Mouse (Mus musculus) spleen, adult 2 months (tissue): ENCODE data around the gene Tmem19. TPM values are rescaled to one million over a fixed set of nuclear protein-coding genes. Genes with fewer than 3 reads are reported as not detected.

Experiments used
- DNase-seq, 2 experiments: peaks; one replicate each; pipeline versions ENCODE4 v3.0.0 to v3.0.0-alpha.2; 2012 to 2021; ENCODE audit warnings: low spot score in 2 of 2, low read depth in 1 of 2
- H3K27ac ChIP-seq: fragments of 200-500 bp; 2 replicates; pipeline ENCODE4 v1.5.1; 2012; ENCODE audit warnings: low read length, inconsistent platforms; ENCODE audit not compliant: insufficient read depth
- H3K27me3 ChIP-seq: fragments of 200-500 bp; 2 replicates; pipeline ENCODE4 v1.6.1; 2012; ENCODE audit warnings: mild to moderate bottlenecking, moderate library complexity, low read length, inconsistent platforms; ENCODE audit not compliant: control insufficient read depth, insufficient read depth
- H3K36me3 ChIP-seq: fragments of 200-500 bp; 2 replicates; pipeline ENCODE4 v1.6.1; 2012; ENCODE audit warnings: mild to moderate bottlenecking, low read length, inconsistent platforms; ENCODE audit not compliant: control insufficient read depth, insufficient read depth
- H3K4me1 ChIP-seq: fragments of 200-500 bp; 2 replicates; pipeline ENCODE4 v1.6.1; 2011; ENCODE audit warnings: inconsistent platforms; ENCODE audit not compliant: control insufficient read depth, insufficient read depth, insufficient read length
- H3K4me3 ChIP-seq: fragments of 200-500 bp; 2 replicates; pipeline ENCODE4 v1.5.1; 2011; ENCODE audit warnings: mild to moderate bottlenecking, inconsistent platforms; ENCODE audit not compliant: insufficient read depth, insufficient read length; ENCODE audit errors: extremely low read depth
- CTCF ChIP-seq: fragments of 200-500 bp; IDR thresholded peaks from 2 replicates; pipeline ENCODE4 v1.5.1; 2011; ENCODE audit warnings: mild to moderate bottlenecking, inconsistent platforms; ENCODE audit not compliant: insufficient read depth, insufficient read length, insufficient replicate concordance; ENCODE audit errors: extremely low read depth
- POLR2A ChIP-seq: fragments of 200-500 bp; IDR thresholded peaks from 2 replicates; pipeline ENCODE4 v1.6.1; 2011; ENCODE audit warnings: low read depth, low read length, inconsistent platforms
- WGBS: fragments of 180-500 bp; shearing (Covaris S2); methylation state at CpG from one replicate; pipeline ENCODE4 v1.1.7; 2018; 5-methylcytosine and 5-hydroxymethylcytosine counted together
- polyA plus RNA-seq: library from polyadenylated mRNA; depleted of rRNA; stranded (reverse); fragments of >200 nt; gene quantifications from 2 replicates; pipeline ENCODE4 v1.2.3, GENCODE M21; 2012

The Tmem19 gene
- polyA plus RNA-seq, 1 experiment: 10.4 TPM

GRCm38 (mm10) chr10:115359066-115359465 lies 3.2 kb downstream of the Tmem19 start:
- TF ChIP-seq CTCF: no peak
- TF ChIP-seq POLR2A: no peak
- 92% methylated on average over 7 of the region's 7 CpGs for WGBS
- DNase-seq: no peak
- peaks cover 10% of the 10 kb centered on the region for H3K36me3 ChIP-seq
- no peak overlapping the region for H3K27ac ChIP-seq
- no peaks in the 10 kb centered on the region; the same call in 1 of the 2 replicates for H3K27me3 ChIP-seq
- H3K4me3 ChIP-seq: no peak overlapping the region
- H3K4me1 ChIP-seq: peaks cover 6% of the 10 kb centered on the region; the same call in 1 of the 2 replicates

GRCm38 (mm10) chr10:115358216-115358919 lies 3.9 kb downstream of the Tmem19 start:
- H3K4me1 ChIP-seq: peaks cover 6% of the 10 kb centered on the region; the same call in 1 of the 2 replicates
- no peaks in the 10 kb centered on the region; the same call in 1 of the 2 replicates for H3K27me3 ChIP-seq
- no peak overlapping the region for H3K27ac ChIP-seq
- no peak overlapping the region for H3K4me3 ChIP-seq
- DNase-seq: no peak
- H3K36me3 ChIP-seq: peaks cover 10% of the 10 kb centered on the region
- 96% methylated on average over 17 of the region's 17 CpGs for WGBS
- TF ChIP-seq CTCF (no peak), POLR2A (no peak)

GRCm38 (mm10) chr10:115356106-115356505 lies 6.2 kb downstream of the Tmem19 start:
- DNase-seq: no peak
- H3K4me3 ChIP-seq: no peak overlapping the region
- WGBS: 90% methylated on average over 6 of the region's 7 CpGs
- peaks cover 1% of the 10 kb centered on the region; the same call in 1 of the 2 replicates for H3K4me1 ChIP-seq
- TF ChIP-seq CTCF (no peak), POLR2A (no peak)
- H3K27ac ChIP-seq: no peak overlapping the region
- peaks cover 10% of the 10 kb centered on the region for H3K36me3 ChIP-seq
- no peaks in the 10 kb centered on the region; the same call in 1 of the 2 replicates for H3K27me3 ChIP-seq

GRCm38 (mm10) chr10:115355016-115355415 lies 7.3 kb downstream of the Tmem19 start:
- Histone ChIP-seq H3K27me3 (no peaks in the 10 kb centered on the region; the same call in 1 of the 2 replicates), H3K36me3 (peaks cover 10% of the 10 kb centered on the region), H3K27ac (no peak overlapping the region), H3K4me1 (no peaks in the 10 kb centered on the region), H3K4me3 (no peak overlapping the region)
- TF ChIP-seq CTCF: no peak
- TF ChIP-seq POLR2A: no peak
- WGBS: 88% methylated on average over 6 of the region's 6 CpGs
- DNase-seq: no peak

DNA sequence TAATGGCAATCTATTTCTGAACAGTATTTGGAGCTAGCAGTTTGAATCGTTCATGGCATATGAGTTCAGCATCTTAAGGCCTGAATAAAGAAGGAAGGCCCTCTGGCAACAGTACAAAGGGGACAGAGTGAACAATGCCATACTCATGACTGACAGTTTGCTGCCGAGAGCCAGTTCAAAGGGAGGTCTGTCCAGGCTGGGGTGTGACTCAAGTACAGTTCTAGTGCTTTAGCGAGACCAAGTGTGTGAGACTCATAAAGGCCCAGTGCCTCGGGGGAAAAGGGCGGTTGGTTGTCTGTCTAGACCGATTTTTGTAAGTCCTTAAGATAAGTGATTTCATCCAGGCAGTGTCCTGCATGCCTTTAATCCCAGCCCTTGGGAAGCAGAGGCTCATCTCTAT lies 7.7 kb downstream of the Tmem19 start:
- DNase-seq: no peak
- WGBS: 94% methylated on average over 6 of the region's 6 CpGs
- H3K36me3 ChIP-seq: peaks cover 10% of the 10 kb centered on the region
- no peaks in the 10 kb centered on the region for H3K4me1 ChIP-seq
- no peak overlapping the region for H3K4me3 ChIP-seq
- no peak for TF ChIP-seq CTCF
- no peak for TF ChIP-seq POLR2A
- no peak overlapping the region for H3K27ac ChIP-seq
- no peaks in the 10 kb centered on the region; the same call in 1 of the 2 replicates for H3K27me3 ChIP-seq

GRCm38 (mm10) chr10:115350810-115351397 lies 11.4 kb downstream of the Tmem19 start:
- Histone ChIP-seq H3K36me3 (peaks cover 5% of the 10 kb centered on the region), H3K4me1 (no peaks in the 10 kb centered on the region), H3K27me3 (no peaks in the 10 kb centered on the region; the same call in 1 of the 2 replicates), H3K27ac (no peak overlapping the region), H3K4me3 (no peak overlapping the region)
- WGBS: 84% methylated on average over 2 of the region's 2 CpGs
- no peak for DNase-seq
- TF ChIP-seq CTCF (no peak), POLR2A (no peak)

DNA sequence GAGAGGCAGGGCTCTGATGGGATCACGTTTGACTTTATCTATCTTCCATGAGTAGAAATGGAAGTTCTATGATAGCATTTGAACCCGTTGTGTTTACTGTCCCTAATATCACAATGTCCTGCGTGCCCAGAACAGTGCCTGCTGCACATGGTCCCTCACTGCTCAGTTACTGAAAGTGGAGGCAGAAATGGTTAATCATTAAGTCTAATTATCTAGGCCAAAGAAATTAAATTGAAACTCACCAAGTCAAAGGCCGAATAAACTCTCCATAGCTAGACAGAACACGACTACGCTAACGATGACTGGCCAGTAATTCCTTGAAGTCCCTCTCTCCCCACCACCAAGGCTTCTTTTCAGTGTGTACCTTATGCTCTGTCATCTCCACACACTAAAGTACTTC lies 12.8 kb downstream of the Tmem19 start:
- Histone ChIP-seq H3K36me3 (peaks cover 5% of the 10 kb centered on the region), H3K4me3 (no peak overlapping the region), H3K27me3 (no peaks in the 10 kb centered on the region), H3K4me1 (no peaks in the 10 kb centered on the region), H3K27ac (no peak overlapping the region)
- TF ChIP-seq POLR2A: no peak
- no peak for TF ChIP-seq CTCF
- WGBS: 93% methylated on average over 7 of the region's 7 CpGs
- DNase-seq: no peak
